Mouse (Mus musculus) skeletal muscle tissue, adult 2 months (tissue): Measurements from ENCODE around the gene Hivep2.

Source experiments
- DNase-seq: peaks from one replicate; pipeline ENCODE4 v3.0.0-alpha.2; 2012; ENCODE audit warnings: low read depth, low spot score

Hivep2 gene

DNA sequence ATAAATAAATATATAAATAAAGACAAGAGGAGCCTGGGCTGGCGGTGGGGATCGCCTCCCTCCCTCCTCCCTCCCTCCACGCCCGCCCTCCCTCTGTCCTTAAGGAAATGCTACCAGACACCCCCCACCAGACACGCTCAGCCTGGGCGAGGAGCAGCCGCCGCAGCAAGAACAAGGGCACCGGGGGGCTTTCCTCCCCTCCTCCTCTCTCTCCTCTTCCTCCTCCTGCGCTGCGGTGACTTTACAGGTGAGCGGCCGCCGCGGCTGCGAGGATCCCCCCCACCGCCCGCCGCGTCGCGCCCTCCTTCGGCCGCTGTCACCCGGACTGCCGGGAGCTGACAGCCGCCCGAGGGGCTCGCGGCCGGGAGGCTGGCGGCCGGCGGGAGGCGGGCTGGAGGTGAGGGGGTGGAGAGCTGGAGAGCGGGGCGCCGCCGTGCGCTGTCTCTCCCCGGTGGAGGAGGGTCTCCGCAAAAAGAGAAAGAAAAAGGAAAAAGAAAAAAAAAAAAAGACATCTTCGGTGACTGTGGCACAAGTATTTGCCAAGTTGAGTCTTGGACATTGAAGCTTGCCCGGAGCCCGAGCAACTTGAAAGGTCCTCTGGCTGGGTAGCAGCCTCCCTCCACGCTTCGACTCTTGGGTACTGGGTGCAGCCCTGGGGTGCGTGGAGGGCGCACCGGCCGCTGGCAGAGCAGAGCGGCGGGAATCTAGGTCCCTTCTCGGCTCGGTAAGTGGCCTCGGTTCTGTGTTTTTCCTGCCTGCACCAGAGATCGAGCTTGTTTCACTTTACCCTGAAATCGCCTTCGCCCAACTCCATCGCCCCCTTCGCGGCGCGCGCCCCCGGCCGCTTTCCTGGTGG lies at the start of gene Hivep2:
Gene Hivep2, plus strand, starts transcription at position 102 of the 856 bp plus-strand sequence.
- peak; percentile 60 for DNase-seq

DNA sequence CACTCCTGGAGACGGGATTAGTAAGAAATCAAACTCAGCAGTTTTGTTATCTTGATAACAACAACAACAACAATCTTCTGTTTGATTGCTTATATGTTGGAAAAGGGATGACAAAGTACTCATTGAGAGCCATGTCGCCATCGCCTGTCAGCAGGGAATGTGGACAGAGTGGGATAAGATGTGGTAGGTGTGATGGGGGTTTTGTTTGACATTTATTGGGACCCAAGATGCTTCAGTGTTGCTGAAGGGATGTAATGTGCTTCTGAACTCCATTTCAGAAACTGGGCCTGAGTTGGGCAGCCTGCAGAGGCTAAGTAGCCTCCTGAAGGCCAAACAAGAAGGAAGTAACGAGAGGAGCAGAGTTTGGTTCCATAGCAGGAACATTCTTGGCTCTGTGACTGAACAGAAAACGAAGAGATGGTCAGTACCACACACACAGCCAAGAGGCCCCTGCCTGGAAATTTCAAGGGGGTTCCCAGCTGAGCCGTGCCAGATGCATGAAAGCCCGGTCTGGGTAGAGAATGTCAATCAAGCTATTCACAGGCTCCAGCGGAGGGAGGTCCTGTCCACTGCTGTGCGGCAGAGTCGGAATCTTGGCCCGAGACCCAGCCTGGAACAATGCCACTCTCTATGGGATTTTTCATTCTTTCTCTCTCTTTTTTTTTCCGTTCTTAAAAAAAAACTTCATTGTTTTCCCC lies 49.1 kb upstream of the Hivep2 start:
- DNase-seq, result no peak

DNA sequence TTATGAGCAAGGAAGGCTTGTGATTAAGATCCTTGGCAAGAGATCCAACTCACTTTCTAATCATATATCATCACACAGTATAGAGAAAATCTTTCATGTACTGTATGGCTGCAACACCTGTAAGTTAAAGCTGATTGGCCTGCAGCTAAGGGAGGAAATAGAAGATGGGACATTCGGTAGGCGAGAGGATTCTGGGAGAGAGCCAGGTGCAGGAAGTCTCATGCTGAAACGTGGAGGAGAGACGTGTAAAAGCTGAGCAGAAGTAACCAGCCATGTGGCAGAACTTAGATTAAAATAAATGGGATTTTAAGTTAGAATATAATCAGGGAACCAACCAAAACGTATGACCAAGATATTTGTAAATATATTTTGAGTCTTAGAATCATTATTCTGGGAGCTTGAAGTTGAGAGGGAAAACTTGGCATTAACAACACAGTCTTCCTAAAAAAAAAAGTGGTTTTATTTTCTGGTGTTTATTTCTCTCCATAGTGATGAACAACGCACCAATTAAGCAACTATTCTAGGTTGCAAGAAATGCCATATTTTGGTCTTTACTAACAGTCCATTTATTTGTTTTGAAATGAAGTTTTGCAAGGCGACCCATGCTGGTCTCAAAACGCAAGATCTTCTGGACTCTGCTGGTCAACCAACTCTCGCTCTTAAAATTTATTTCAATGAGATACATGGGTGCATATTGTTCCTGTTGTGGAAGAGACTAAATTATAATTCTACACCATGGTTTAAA lies 44.1 kb upstream of the Hivep2 start:
- no peak for DNase-seq

DNA sequence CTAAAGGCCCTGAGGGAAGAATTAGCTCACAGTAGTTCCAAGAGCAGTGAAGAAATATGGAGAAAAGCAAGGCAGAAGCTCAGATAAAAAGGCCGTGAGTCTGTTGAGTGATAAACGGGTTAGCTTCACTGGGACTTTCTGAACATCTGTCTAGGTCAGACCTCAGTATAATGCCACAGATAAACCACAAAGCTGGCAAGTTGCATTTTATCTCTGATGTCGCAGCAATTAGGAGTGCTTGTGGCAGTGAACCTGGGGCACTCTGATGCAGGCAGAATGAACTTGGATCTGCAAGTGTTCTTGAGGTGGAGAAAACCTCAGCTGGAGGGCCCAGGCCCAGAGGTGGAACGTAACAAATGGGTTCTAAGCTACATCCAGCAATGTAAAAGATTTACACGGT lies 36.6 kb upstream of the Hivep2 start:
- DNase-seq, result no peak

DNA sequence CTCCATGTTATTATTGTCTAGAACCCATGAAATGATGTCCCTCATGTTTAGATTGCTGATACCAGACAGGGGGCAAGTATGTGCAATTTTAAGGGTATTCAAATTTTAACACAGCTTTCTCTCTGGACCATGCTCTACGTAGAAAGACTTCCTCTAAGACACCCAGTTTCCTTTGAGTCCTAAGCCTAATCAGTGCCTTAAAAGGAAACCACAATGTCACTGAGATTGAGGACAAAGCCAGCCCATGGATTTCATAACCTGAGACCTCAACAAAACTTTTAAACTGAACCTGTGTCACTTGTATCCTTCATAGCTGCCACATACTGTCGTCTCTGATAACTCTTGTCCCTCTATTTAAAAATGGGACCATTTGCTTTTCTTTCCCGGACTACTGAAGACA lies 33.7 kb upstream of the Hivep2 start:
- DNase-seq, result no peak

DNA sequence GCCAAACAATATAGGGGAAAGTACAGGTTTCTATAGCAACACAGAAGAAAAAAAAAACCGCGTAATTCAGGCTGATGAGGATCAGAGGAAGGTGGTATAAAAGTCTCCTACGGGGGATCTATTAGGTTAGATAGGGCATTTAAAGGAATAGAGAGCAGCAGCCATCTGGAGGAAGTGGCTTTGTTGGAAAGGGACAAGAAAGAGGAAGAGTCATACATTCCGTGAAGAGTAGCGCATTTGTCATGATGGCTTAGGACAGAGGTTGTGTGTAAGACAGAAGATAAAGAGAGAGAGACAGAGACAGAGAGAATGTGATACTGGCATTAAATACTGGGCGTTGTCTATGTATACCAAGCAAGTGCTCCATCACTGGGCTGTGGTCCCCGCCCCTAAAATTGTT lies 32.6 kb upstream of the Hivep2 start:
- DNase-seq, result no peak

DNA sequence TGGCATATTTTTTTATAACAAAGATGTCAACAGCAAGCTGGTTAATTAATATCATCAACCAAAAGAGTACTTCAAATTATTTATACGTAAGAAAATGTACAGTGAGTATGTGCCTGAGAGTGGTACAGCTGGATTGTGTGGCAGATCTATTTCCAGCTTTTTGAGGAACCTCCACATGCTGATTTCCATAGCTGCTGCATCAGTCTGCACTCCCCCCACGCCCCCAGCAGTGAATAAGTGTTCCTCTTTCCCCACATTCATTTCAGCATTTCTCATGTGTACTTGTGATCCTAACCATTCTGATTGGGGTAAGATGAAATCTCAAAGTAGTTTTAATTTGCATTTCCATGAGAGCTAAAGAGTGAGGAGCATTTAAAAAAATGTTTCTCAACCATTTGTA lies 30.2 kb upstream of the Hivep2 start:
- DNase-seq, result no peak

DNA sequence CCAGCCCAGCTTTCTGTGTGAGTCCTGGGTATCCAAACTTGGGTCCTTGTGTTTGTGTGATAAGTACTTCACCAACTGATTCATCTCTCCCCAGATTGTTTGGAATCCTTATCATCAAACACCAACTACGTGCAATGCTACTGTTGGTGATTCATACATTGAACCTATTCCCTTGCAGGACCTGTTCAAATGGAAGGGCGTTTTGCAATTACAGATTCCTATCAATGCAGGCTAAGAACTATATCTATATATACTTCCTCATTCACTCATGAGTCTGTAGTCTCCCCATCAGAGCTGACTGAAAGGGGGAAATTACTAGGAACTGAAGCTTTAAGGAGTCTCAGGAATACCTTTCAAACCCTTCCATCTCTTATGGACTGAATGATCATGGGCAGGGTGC lies 24.5 kb upstream of the Hivep2 start:
- DNase-seq, result no peak

DNA sequence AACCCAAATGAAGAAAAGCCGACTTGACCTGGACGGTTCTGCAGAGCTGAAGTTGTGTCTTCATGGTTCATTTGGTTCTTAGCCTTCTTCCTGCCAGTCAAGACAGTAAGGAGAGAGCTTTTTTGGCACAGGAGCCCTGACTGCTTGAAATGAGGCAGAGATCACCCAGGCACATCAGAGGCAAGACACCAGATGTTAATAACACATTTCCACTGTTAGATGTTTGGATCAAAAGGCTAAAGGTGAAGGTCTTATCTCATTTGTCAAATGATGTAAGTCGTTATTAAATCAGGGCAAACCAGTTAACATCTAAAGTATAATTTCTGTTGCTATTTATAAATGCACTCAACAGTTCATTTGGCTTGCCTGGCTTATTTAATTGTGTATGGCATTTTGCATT lies 22.2 kb upstream of the Hivep2 start:
- no peak for DNase-seq

DNA sequence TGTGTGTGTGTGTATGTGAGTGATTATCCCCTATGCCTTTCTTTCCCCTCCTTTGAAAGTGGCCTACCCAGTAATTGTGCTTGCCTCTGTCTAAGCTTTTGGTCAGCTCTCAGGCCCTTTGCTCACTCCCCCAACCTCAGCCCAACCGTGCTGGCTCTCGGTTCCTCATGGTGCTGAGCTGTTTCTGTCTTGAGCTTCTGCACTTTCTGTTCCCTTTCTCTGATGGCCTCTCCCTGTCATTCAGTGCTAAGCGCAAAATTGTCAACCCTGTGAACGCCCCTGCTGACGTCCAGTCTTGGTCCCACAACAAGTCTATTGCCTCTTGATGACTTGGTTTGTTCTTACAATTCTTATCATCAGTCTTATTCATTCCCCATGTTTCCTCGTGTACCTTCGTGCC lies 19.4 kb upstream of the Hivep2 start:
- no peak for DNase-seq

DNA sequence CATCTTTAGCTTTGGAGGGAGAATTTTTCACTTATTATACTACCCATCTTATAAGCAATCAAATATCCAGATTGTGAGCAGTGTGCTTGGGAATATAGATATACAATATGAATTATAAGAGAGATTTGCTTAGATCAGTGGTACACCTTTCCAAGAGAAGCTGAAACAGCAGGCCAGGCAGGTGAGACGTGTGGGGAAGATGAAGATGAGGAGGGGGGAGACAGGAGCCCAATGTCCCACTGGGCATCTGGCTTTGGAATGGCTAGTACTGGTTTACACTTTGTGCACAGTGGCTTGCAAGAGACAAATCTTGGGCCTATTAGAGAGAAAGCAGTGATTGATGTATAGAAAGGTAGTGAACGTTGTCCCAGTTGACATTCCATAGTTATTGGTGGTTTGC lies 2.9 kb upstream of the Hivep2 start:
- no peak for DNase-seq

DNA sequence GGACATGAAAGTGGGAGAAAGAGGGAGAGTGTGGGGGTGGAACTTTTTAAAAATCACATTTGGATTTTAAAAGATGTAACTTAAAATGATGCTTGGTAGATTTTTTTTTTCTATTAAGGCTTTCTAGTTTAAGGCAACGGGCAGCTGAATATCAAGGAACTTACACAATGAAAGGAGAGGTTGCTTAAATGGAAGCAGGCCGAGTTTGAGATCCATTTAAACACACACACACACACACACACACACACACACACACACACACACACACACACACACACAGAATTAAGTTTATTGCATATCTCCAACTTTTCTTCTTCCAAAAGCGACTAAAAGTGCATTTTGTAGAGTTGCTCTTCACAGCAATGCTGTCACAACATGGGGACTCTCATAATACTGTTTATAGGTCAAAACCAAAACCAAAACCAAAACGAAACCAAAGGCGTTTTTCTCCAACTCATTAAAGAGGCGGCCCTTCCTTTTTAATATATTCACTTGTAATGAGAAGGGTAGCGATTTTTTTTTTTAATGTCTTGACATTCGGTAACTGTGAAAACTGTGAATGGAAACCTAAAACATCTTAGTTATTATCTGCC lies 1.9 kb upstream of the Hivep2 start:
- no peak for DNase-seq

DNA sequence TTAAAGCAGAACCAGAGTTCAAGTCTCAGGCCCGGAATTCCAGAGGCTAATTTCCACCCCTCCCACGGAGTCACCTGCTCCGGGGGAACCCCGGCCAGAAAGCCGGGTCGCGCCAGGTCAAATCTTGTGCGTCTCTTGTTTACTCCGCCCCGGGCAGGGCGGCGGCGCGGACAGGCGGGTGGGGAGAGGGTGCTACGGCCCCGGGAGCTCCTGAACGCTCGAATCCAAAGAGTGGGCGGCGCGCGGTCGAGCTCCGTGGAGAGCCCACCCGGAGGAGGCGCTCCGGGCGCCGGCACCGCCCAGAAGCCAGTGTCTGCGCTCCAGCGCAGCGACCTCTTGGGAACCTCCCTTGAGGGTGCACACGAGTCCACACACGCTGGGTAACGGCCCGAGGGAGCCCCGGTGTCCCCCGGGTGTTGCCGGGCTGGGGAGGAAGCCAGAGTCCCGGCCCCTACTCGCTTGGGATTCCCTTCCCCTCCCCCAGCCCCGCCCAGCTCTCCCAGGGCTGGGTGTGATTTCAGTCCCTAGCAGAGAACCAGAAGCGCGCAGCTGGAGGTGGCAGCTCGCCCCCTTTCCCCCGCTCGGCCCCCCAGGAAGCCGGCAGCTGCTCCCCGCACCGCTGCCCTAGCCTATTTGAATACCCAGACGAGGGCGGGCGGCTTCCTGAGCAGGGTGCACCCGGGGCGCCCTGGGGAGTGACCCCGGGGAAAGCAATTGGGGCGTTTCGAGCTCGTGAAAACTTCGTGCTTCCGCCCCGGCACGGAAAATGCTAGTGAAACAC lies 1.2 kb upstream of the Hivep2 start:
- DNase-seq, result peak; percentile 97

DNA sequence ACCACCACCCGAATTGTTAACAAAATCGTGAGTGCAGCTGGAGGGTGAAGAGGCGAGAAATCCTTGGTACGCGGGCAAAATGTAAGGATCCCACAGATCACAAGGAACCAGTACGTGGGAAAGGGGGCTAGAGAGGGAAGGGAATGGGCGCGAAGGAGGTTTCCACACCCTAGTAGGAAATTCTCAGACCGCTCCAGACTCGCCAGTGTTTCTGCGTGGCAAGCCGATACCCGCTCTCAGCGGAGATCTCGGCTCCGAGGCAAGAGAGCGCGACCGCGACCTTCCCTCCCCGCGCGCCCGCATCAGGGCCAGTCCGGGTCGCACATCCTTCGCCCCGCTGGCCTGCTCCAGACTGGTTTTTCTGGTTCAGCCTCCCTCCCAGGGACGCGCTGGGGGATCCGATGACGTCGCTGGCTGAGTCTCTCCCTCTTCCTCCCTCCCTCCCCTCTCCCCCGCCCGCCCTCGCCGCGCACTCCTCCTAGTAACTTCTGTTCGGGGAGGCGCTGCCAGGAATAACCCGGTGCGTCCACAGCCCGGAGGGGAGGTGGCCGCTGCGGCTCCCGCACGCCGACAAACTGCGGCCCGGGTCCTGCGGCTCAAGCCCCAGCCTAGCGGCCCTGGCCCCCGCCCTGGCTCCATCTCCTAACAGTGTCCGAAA lies 430 bp upstream of the Hivep2 start:
- peak; percentile 97 for DNase-seq

DNA sequence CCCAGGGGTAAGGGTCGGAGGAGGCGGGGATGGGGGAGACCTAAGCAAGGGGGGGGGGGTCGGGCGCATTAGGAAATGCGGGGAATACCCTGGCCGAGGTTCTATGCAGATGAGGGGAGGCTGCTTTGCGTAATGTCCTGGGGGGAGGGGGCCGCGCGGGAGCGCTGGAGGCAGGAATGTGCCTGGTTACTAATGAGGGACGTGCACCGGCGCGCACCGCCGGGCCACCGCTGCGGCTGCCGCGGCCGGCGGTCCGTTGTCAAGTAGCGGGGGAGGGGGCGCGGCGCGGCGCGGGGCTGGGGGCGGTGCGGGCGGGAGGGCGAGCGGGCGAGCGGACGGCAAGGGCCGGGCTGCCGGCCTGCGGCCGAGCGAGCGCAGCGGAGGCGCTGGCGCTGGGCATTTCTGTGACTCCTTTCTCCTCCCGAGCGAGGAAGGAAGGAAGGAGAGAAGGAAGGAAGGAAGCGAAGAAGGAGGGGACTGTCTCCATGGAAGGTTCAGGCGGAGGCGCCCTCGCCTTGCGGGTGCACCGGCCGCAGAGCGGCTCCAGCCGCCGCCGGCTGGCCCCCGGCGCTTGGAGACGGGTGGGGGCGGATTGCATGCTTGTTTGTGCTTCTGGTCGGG lies 1.1 kb downstream of the Hivep2 start:
- peak; percentile 82 for DNase-seq

DNA sequence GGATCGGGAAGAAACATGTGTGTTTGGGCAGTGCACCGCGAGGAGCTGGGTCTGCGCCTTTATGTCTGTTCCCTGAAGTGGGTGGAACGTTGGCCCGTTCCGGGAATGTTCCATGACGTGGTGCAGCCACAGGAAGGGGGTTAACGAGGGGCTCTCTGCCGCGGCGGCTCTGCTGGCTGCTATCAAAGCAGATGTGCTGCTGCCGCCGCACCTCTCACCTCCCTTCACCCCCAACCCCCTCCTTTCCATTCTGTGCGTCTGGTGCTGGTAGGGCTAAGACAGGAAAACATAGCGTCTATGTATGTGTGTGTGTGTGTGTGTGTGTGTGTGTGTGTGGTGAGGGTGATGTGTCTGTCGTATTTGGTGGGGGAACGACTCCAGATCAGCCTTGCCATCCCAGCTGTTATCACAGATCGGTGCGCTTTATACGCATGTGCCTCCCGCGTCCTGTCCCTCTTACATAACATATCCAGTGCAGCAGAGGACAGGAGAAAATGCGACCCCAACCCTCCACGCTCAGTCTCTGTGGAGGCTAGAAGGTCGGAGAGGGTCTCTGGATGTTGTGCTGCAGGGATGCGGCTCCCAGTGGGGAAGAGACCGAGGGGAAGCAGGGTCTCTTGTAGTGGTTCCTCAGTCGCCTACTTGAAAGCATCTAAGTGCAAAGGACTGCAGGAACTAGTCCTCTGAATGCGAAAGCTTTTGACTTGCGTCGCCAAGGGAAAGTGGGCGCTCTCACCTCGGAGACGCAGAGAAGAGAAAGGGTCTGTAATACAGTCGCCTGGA lies 1.8 kb downstream of the Hivep2 start:
- peak; percentile 90 for DNase-seq

DNA sequence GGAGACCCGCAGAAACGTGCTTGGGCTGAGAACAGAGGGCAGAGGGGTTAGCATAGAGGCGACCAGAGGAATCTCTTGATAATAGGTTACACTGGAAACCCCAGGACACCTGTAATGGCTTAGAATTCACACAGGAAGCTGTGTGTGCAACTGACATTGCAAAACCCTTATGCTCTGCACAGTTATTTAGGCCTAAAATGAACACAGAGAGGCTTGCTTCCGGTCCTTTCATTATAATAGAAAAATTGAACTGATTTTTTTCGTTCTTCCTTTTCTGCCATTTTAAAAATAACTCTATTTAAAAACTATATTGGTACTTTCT lies 2.3 kb downstream of the Hivep2 start:
- no peak for DNase-seq

DNA sequence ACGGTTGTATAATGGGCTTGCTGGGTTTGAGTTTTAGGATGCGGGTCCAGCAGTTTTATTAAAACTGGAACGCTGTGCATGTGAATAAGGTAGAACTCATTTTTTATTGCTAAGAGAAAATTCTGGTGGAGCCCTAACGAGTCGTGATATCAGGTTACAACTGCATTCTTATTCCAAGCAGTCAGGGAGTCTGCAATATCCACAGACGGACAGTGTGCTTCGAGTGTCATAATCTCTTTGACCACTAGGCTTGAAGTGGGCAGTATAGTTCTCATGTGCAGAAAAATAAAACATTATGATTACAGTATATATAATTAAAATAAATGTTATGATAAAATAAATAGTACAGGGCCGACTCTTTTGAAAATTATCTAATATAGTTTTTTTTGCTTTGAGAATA lies 3.1 kb downstream of the Hivep2 start:
- peak; percentile 59 for DNase-seq

DNA sequence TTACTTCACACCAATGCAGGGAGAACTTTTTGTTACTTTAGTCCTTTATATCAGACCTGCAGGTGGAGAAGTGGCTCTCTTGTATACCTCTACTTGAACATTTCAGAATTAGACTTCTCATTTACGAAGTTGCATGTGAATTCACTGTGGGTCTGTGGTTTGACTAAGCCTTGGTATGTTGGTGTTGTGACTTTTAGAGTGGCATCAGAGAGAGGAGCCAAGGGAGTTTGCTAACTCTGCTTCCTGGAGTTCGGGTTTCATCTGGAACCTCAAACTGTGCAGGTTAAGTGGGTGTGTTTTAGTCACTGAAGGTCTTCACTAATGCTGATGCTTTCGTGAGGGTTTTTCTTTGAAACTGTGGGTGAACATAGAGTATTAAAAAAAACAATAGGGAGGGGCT lies 4.4 kb downstream of the Hivep2 start:
- DNase-seq, result no peak

DNA sequence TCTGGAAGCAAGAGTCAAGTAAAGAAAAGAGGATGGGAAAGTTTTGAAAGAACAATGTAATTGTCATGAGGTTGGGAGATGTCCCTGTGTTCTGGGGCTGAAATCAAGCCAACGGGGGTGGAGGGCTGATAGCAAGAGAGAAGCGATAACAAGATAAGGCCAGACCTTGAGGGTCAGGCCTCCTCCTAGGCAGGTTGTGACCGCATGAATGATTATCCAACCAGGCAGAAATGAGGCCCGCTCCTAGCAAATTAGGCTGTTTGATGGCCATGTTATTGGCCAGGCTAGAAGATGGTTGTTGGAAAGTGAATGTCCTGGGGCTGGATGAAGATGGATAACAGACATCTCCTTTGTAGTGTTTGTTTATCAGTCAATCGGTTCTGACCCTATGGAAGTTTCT lies 5.4 kb downstream of the Hivep2 start:
- no peak for DNase-seq
